Comparison of ENCODE assay signal across 8 mouse cellular contexts in the genomic region with DNA sequence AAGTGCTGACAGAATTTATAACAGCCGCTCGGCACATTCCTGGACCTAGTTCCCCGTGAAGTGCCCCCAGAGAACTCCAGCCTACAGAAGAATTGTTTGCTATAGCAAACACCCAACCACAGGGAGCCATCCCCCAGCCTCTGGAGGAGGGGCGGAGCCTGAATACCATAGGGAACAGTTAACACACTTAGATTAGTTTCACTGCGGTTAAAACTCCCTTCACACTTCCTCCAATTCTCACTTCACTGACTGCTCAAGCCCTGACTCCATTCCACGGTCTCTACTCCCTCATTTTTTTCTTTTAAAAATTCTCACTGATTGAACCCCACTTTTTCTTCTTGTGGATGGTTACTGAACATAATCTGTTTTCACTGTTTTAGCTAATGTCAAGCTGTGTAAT. TPM values are rescaled to one million over a fixed set of nuclear protein-coding genes. Genes with fewer than 3 reads are reported as not detected.
DNase-seq lines count a peak whose midpoint lies in the region; ATAC-seq and TF ChIP-seq lines count a peak whose summit lies in the region.

No protein-coding gene starts in this region.

- peak overlapping the region; percentile 27 for H3K4me2 ChIP-seq in kidney, embryonic 16.5 days (replicated peaks; ENCODE audit: low read depth, low read length)
- peak overlapping the region; percentile 82 for H3K4me2 ChIP-seq in heart, embryonic 15.5 days
- peak overlapping the region; percentile 92 for H3K4me2 ChIP-seq in lung, embryonic 14.5 days
- no peak overlapping the region for H3K4me2 ChIP-seq in midbrain, embryonic 15.5 days

- no peaks in the 10 kb centered on the region for H3K9me3 ChIP-seq in kidney, embryonic 16.5 days (ENCODE audit: low read length)
- no peaks in the 10 kb centered on the region for H3K9me3 ChIP-seq in heart, embryonic 15.5 days (replicated peaks)
- H3K9me3 ChIP-seq in lung, embryonic 14.5 days (ENCODE audit: low read depth, low read length) = no peaks in the 10 kb centered on the region
- H3K9me3 ChIP-seq in midbrain, embryonic 15.5 days = no peaks in the 10 kb centered on the region

- H3K36me3 ChIP-seq in kidney, embryonic 16.5 days (ENCODE audit: insufficient read depth, low read length) = no peaks in the 10 kb centered on the region
- H3K36me3 ChIP-seq in heart, embryonic 15.5 days = no peaks in the 10 kb centered on the region
- no peaks in the 10 kb centered on the region for H3K36me3 ChIP-seq in lung, embryonic 14.5 days (ENCODE audit: insufficient read depth)
- H3K36me3 ChIP-seq in midbrain, embryonic 15.5 days (replicated peaks) = no peaks in the 10 kb centered on the region

- TF ChIP-seq CTCF in lung, embryonic 14.5 days (IDR thresholded peaks at IDR 0.05; ENCODE audit: low read depth) = no peak

- 8% methylated on average over 6 of the region's 6 CpGs for WGBS in kidney, embryonic 16.5 days
- WGBS in heart, embryonic 15.5 days = 4% methylated on average over 6 of the region's 6 CpGs
- WGBS in lung, embryonic 14.5 days = 9% methylated on average over 6 of the region's 6 CpGs
- WGBS in midbrain, embryonic 15.5 days = 26% methylated on average over 6 of the region's 6 CpGs

- H3K27me3 ChIP-seq in kidney, embryonic 16.5 days (ENCODE audit: insufficient read depth, low read length) = no peaks in the 10 kb centered on the region
- H3K27me3 ChIP-seq in heart, embryonic 15.5 days = no peaks in the 10 kb centered on the region
- H3K27me3 ChIP-seq in lung, embryonic 14.5 days (ENCODE audit: insufficient read depth, low read length) = no peaks in the 10 kb centered on the region
- H3K27me3 ChIP-seq in midbrain, embryonic 15.5 days (replicated peaks) = no peaks in the 10 kb centered on the region

- peak; percentile 43; the same call in 1 of the 2 replicates for ATAC-seq in kidney, embryonic 16.5 days (ENCODE audit: low FRiP score, low TSS enrichment)
- ATAC-seq in heart, embryonic 15.5 days (replicated peaks; ENCODE audit: insufficient number of reproducible peaks, insufficient read depth, low FRiP score, low read depth) = no peak; the same call in 1 of the 2 replicates
- ATAC-seq in lung, embryonic 14.5 days (ENCODE audit: insufficient read depth) = peak; percentile 17; the same call in 1 of the 2 replicates
- no peak for ATAC-seq in midbrain, embryonic 15.5 days (replicated peaks)

- no peak for DNase-seq in kidney, adult 8-10 months
- DNase-seq in lung, embryonic 14.5 days = peak; percentile 79
- DNase-seq in thymus, postnatal 10 days (ENCODE audit: low spot score in 2 of 2) = peak; percentile 36 to 44
- DNase-seq in cerebellum, adult 9-10 months = no peak
- no peak for DNase-seq in cerebellum, postnatal 36 days

- no peak overlapping the region for H3K4me3 ChIP-seq in kidney, embryonic 16.5 days (ENCODE audit: low read length)
- H3K4me3 ChIP-seq in heart, embryonic 15.5 days = no peak overlapping the region
- H3K4me3 ChIP-seq in lung, embryonic 14.5 days (ENCODE audit: low read depth, low read length) = no peak overlapping the region
- no peak overlapping the region for H3K4me3 ChIP-seq in midbrain, embryonic 15.5 days

- H3K27ac ChIP-seq in kidney, embryonic 16.5 days (ENCODE audit: low read length) = peak overlapping the region; percentile 81
- peak overlapping the region; percentile 92 for H3K27ac ChIP-seq in heart, embryonic 15.5 days
- H3K27ac ChIP-seq in lung, embryonic 14.5 days (ENCODE audit: low read depth) = peak overlapping the region; percentile 94
- H3K27ac ChIP-seq in midbrain, embryonic 15.5 days = no peak overlapping the region

- H3K9ac ChIP-seq in kidney, embryonic 16.5 days (replicated peaks; ENCODE audit: low read length) = no peak overlapping the region
- H3K9ac ChIP-seq in heart, embryonic 15.5 days = no peak overlapping the region
- peak overlapping the region; percentile 13; the same call in 1 of the 2 replicates for H3K9ac ChIP-seq in lung, embryonic 14.5 days
- no peak overlapping the region for H3K9ac ChIP-seq in midbrain, embryonic 15.5 days

- peaks cover 32% of the 10 kb centered on the region for H3K4me1 ChIP-seq in kidney, embryonic 16.5 days (ENCODE audit: insufficient read depth, low read length)
- H3K4me1 ChIP-seq in heart, embryonic 15.5 days (replicated peaks) = peaks cover 40% of the 10 kb centered on the region
- H3K4me1 ChIP-seq in lung, embryonic 14.5 days (ENCODE audit: insufficient read depth) = peaks cover 24% of the 10 kb centered on the region
- H3K4me1 ChIP-seq in midbrain, embryonic 15.5 days = peaks cover 12% of the 10 kb centered on the region

RNA-seq across cellular contexts. Expression of gene Stn1, which starts 1.5 kb away (rescaled TPM):
- polyA plus RNA-seq in kidney, embryonic 16.5 days (2015; fragmentation: Nextera tagmentation; extraction: Ambion mirVana) = 54.8 and 58.9 TPM in 2 replicates
- polyA plus RNA-seq in heart, embryonic 15.5 days (2015; fragmentation: Nextera tagmentation; extraction: Ambion mirVana) = 29.0 and 36.1 TPM in 2 replicates
- 55.5 and 65.5 TPM in 2 replicates for polyA plus RNA-seq in lung, embryonic 14.5 days (2014; fragmentation: Nextera tagmentation; extraction: Ambion mirVana)
- 28.3 and 30.8 TPM in 2 replicates for polyA plus RNA-seq in midbrain, embryonic 15.5 days (2015; fragmentation: Nextera tagmentation; extraction: Ambion mirVana)

RNA-seq across cellular contexts. Expression of gene Slk, which starts 40.7 kb away (rescaled TPM):
- 11.1 and 11.4 TPM in 2 replicates for polyA plus RNA-seq in kidney, embryonic 16.5 days (2015; fragmentation: Nextera tagmentation; extraction: Ambion mirVana)
- 12.6 and 14.2 TPM in 2 replicates for polyA plus RNA-seq in heart, embryonic 15.5 days (2015; fragmentation: Nextera tagmentation; extraction: Ambion mirVana)
- polyA plus RNA-seq in lung, embryonic 14.5 days (2014; fragmentation: Nextera tagmentation; extraction: Ambion mirVana) = 20.6 and 21.2 TPM in 2 replicates
- polyA plus RNA-seq in midbrain, embryonic 15.5 days (2015; fragmentation: Nextera tagmentation; extraction: Ambion mirVana) = 6.1 and 6.2 TPM in 2 replicates

Comparison
In these comparisons a context has a peak if more than half of its experiments do, and no peak if none do; other contexts are left out.
1. ATAC-seq: peak in kidney, embryonic 16.5 days (single experiment) and lung, embryonic 14.5 days (single experiment); none in heart, embryonic 15.5 days (single experiment) and midbrain, embryonic 15.5 days (single experiment).
2. DNase-seq: peak in lung, embryonic 14.5 days (single experiment) and thymus, postnatal 10 days (2 of 2); none in kidney, adult 8-10 months (0 of 2), cerebellum, adult 9-10 months (single experiment) and cerebellum, postnatal 36 days (0 of 2).